Mouse (Mus musculus) MN1 (cell line): ENCODE measurements around the gene Cfap221.

ENCODE experiments used
- DNase-seq: peaks from one replicate; pipeline ENCODE4 v3.0.0-alpha.2; 2016; ENCODE audit warnings: low spot score

Cfap221 gene

GRCm38 (mm10) chr1:119902551-119903230 is 94.3 kb downstream of the Cfap221 start:
- no peak for DNase-seq

- DNase-seq = no peak
Observed at GRCm38 (mm10) chr1:119899195-119900123, 97.6 kb downstream of the Cfap221 start.

GRCm38 (mm10) chr1:119894936-119895335 is 102.1 kb downstream of the Cfap221 start:
- peak; percentile 32 for DNase-seq

GRCm38 (mm10) chr1:119893600-119893999 is 103.4 kb downstream of the Cfap221 start:
- no peak for DNase-seq

- DNase-seq = no peak
Observed at GRCm38 (mm10) chr1:119892933-119893332, 104.1 kb downstream of the Cfap221 start.

GRCm38 (mm10) chr1:119891865-119892264 is 105.2 kb downstream of the Cfap221 start:
- no peak for DNase-seq

GRCm38 (mm10) chr1:119891149-119891548 is 105.9 kb downstream of the Cfap221 start:
- no peak for DNase-seq

GRCm38 (mm10) chr1:119889347-119889746 is 107.7 kb downstream of the Cfap221 start:
- no peak for DNase-seq

- DNase-seq = no peak
Observed at GRCm38 (mm10) chr1:119886320-119886719, 110.7 kb downstream of the Cfap221 start.

- no peak for DNase-seq
Observed at GRCm38 (mm10) chr1:119884272-119884671, 112.8 kb downstream of the Cfap221 start.

- DNase-seq = no peak
Observed at GRCm38 (mm10) chr1:119878909-119879308, 118.1 kb downstream of the Cfap221 start.

GRCm38 (mm10) chr1:119877469-119877868 is 119.6 kb downstream of the Cfap221 start:
- DNase-seq = no peak
